Mouse (Mus musculus) telencephalon, adult 2 months (tissue): ENCODE measurements around the gene Pla2g4f.
A peak's percentile ranks its signal among the peaks of the same experiment; 100 is the strongest.

Experiments used
- DNase-seq: peaks from one replicate; pipeline ENCODE4 v3.0.0-alpha.2; 2011; ENCODE audit warnings: low read depth, low spot score

The Pla2g4f gene

DNA sequence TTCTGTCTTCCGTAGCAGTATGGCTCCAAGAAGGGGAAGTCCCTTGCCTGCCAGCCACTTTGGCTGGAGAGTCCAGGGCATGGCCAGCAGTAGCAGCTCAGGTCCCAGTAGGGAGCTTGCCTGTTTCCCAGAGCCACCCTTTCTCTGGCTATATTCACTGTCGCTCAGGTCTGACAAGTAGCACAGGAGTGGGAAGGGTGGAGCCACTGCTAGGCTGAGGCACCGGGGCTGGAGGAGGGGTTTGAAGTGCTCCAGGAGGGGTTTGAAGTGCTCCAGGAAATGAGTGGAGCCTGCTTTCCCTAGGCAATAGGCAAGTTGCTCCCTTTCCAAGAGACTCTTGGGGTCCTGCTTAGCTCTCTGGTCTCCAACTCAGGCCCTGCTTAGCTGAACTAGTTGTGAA is at the start of gene Pla2g4f:
Gene Pla2g4f, minus strand, starts transcription at position 190 of the 400 bp plus-strand sequence.
- no peak for DNase-seq

- no peak for DNase-seq
Measured at GRCm38 (mm10) chr2:120360425-120360824, 46.5 kb upstream of the Pla2g4f start.

DNA sequence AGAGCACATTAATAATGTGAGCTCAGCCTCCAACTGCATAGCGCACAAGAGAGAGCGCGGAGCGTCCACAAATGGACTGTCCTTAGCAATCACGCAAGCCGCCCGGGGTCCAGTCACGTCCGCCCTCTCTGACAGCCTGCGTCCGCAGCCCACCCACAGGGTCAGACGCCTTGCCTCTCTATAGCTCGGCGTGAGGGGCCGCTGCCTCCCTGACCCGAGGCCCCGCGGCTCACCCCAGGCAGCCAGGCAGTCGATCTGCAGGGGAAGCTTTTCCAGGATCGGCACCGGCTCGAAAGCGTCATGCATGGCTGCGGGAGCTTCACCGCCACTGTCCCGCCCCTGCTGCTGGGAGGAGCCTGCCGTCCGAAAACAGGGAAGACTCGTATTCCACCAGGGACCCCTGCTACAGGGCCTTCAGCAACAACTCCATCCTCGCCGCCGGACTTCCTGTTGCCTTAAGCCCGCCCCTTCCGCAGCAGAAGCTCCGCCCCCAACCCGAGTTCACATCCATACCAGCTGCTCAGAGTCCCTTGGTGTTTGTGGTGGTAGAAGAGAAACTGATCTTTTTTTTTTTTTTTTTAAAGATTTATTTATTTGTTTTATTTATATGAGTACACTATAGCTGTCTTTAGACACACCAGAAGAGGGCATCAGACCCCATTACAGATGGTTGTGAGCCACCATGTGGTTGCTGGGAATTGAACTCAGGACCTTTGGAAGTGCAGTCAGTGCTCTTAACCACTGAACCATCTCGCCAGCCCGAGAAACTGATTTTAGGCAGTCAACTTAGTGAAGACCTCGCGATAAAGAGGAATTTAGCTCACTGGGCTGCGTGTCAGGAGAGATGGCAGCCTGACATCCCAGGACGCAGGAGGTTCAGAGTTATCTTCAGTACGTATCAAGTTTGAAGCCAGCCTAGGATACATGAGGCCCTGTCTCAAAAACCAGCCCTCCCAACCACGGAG is 39.0 kb upstream of the Pla2g4f start, which contains the start of gene Vps39:
Gene Vps39, minus strand, starts transcription at position 456 of the 965 bp plus-strand sequence.
- DNase-seq: peak; percentile 80

DNA sequence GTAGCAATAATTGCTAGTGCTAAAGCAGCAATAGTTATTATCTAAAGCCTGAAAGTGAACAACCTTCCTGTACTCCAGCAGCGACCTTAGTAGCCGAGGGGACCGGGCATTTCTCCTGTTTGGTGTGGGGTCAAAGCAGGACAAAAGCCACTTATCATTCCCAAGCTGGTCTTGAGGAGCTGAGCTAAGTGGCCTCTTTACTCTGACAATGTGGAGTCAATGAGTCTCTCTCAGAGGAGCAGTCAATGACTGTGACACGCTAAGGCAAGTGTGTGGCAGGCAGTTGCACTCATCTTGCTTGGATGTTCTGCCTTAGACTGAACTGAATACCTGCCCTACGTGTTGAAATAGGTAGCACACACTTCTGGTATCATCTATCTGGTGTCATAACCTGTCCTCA is 37.4 kb upstream of the Pla2g4f start:
- no peak for DNase-seq

GRCm38 (mm10) chr2:120348120-120348519 is 34.2 kb upstream of the Pla2g4f start:
- DNase-seq: no peak

GRCm38 (mm10) chr2:120341741-120342140 is 27.8 kb upstream of the Pla2g4f start:
- DNase-seq: no peak

DNA sequence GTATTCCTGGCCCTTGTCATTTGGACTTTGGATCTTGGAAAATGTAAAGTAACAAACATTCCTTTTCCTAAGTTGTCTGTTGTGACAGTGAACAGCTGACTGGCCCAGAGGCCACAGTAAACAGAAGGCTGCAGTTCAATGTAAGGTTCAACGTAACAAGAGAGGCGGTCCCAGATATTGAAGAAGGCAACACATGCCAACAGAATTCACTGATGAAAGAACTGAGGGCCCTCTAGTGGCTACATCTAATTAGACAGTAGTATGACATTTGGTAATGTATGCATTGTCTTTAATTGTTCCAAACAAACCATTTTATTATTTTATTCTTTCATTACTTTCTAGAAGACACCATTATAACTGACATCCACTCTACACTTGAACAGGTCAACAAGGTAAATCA is 23.9 kb upstream of the Pla2g4f start:
- no peak for DNase-seq

DNA sequence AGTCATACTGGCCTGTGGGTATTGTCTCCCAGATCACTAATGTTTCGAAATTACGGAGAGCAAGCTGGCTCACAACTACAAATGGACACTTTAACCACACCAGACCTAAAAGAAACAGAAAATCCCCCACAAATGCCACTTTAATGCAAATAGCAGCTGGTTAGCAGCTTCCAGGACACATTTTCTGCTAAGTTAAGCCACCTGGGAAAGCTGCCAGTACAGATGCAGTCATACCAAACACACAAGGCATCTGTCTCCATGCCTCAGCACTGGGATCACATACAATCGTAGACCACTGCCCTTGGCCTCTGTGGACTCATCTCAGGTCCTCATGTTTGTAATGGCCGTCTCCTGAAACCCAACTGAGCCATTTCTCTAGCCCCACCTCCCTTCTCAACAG is 17.6 kb upstream of the Pla2g4f start:
- DNase-seq: no peak

DNA sequence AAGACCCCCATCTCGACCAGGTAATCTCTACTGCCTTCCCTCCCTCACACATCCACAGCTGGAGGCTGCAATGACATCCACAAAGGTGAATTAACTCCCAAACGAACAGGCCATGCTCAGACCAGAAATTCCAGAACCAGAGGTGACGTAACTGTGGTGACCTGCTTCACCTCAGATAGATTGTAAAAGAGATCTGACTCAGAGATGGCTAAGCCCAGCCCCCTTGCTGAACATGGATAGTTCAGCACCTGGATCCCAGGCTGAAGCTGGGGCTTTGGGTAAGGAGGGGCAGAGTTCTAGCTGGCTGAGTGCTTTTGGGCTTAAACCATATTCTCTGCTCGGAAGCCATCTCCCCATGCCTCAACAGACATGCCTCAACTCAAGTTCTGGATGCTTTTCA is 1.1 kb upstream of the Pla2g4f start:
- no peak for DNase-seq

- DNase-seq: no peak
Measured at GRCm38 (mm10) chr2:120314487-120314886, 522 bp upstream of the Pla2g4f start.

DNA sequence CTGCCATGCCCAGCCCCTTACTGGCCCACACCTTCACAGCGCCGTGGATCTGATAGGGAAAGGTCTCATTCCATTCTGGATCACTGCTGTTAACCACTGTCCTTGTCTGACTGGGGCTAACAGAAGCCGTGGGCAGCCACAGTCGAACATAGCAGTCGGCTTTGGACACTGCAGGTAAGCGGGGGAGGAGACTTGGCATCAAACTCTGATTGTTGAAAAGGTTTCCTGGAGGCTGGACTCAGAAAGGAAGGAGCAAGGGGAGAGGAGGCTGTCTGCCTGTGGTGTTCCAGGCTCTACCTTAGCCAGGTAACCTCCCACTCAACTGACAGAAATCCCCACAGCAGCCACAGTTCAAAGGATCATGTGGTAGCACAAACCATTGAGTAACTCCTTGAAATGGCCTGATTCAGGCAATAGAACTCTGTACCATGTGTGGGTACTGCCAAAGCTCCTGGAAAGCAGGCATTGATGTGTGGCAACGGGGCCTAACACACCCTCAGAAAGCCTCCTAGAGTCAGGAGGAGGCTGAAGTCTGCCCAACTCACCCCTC is 1.6 kb downstream of the Pla2g4f start:
- no peak for DNase-seq

GRCm38 (mm10) chr2:120304113-120304512 is 9.9 kb downstream of the Pla2g4f start:
- DNase-seq: no peak

DNA sequence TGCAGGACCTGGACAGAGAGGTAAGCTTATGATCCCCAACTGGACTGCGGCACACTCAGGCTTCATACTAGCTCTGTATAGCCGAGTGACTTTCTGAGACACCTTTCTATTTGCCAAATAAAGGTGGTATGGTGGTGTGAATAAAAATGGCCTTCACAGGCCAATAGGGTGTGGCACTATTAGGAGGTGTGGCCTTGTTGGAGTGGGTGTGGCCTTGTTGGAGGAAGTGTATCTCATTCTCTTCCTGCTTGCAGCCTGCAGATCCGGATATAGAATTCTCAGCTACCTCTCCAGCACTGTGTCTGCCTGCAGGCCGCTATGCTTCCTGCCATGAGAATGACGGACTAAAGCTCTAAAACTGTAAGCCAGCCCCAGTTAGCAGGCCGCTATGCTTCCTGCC is 12.9 kb downstream of the Pla2g4f start:
- DNase-seq: no peak

GRCm38 (mm10) chr2:120299866-120300265 is 14.1 kb downstream of the Pla2g4f start:
- no peak for DNase-seq

- no peak for DNase-seq
Measured at GRCm38 (mm10) chr2:120296160-120296559, 17.8 kb downstream of the Pla2g4f start.

DNA sequence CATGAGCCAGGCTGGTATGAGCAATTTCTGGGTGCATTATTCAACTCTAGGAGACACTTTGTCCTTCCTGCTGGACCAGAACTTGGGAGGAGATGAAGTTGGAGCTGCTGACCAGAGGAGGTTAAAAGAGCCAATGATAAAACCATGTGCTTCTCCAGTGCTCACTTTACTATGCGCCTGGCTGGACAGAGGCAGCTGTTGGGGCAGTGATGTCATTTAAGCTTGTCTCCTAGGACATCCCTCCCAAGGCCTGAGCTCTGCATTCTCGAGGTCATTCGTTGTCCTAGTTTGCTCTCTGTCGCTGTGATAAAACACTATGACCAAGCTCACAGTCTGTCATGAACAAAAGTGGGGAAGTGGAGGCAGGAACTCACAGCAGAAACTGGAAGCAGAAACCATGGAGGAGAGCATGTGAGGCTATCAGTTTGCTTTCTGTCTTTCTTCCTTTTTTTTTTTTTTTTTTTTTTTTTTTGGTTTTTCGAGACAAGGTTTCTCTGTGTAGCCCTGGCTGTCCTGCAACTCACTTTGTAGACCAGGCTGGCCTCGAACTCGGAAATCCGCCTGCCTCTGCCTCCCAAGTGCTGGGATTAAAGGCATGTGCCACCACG is 22.4 kb downstream of the Pla2g4f start:
- DNase-seq: no peak

DNA sequence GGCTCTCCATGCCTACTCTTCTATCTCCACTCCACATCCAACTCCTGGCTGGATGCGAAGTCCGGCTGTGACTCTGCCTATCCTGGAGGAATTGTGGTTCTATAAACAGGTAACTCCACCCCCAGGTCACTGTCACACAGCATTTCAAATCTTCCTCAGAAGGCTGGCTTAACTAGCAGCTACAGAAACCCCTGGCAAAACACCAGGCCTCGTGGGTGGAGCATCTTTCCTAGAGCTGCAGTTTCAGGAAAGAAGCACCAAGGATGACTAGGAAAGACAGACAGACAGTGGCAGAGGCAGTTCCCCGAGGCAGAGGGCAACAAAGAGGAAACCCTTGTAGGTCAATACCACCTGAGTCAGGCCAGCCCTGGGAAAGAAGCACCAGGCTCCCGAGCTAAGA is 25.0 kb downstream of the Pla2g4f start, which contains the start of gene Pla2g4d:
Gene Pla2g4d, minus strand, starts transcription at position 203 of the 400 bp plus-strand sequence.
- DNase-seq: no peak

- DNase-seq: no peak
Measured at GRCm38 (mm10) chr2:120288401-120288800, 25.6 kb downstream of the Pla2g4f start.

DNA sequence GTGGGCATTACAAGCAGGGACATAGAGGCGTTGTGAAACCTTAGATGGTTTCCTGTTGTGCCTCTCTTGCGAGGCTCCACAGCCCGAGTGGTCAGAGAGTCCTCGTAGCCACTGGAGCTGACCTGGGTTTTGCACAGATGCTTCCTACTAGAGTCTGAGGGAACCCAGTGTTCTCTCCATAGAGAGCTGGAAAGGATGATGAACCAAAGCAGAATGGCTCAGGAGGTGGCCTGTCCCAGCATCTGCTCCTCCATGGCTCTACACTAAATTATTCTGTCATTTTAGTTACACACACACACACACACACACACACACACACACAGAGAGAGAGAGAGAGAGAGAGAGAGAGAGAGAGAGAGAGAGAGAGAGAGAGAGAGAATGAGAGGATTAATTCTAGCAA is 28.3 kb downstream of the Pla2g4f start:
- DNase-seq: no peak

DNA sequence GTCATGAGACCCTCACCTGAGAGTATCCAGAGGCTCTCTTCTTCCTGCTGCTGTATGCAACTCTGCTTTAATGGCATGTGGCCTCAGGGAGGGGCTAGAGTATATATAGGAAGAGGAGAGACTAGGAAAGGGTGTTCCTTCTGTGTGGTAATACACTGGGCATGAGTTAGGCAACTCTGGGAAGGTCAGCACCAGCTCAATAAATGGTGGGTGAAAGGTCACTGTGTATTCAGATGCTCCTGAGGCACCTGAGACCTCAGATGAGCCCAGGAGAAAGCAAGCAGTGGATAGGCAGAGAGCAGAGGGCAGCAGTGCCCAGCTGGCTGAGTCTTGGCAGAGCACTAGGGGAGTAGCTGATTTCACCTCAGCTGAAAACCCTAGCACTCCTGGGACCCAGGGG is 29.3 kb downstream of the Pla2g4f start:
- no peak for DNase-seq

- DNase-seq: no peak
Measured at GRCm38 (mm10) chr2:120284094-120284493, 29.9 kb downstream of the Pla2g4f start.

DNA sequence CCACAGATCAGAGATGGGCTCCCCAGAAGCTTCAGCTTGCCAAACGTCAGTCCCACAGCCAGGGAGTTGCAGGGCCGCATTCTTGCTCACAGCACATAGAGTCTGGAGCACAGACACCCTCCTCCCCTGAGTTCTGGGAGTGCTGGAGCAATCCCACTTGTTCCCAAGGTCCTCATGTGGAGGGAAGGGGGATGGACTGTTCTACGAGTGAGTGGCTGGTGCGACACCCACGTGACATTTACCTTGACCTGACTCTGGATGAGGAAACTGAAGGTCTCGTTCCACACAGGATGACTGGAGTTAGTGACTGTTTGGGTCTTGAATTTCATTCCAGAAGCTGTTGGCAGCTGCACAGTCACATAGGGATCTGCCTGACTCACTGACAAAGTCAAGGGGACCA is 30.4 kb downstream of the Pla2g4f start:
- DNase-seq: no peak
